Mouse (Mus musculus) forebrain, embryonic 10.5 days (tissue): ENCODE data around the gene Adgrb2. TPM values are rescaled to one million over a fixed set of nuclear protein-coding genes. Genes with fewer than 3 reads are reported as not detected.

Experiments
- DNase-seq: peaks from one replicate; pipeline ENCODE4 v3.0.0-alpha.2; 2017; ENCODE audit warnings: low spot score; ENCODE audit errors: extremely low spot score
- H3K27ac ChIP-seq: fragments of 300-500 bp; sonication (generic); 2 replicates; pipeline ENCODE4 v1.5.1; 2016; ENCODE audit warnings: mild to moderate bottlenecking
- H3K27me3 ChIP-seq: fragments of 300-500 bp; sonication (generic); 2 replicates; pipeline ENCODE4 v1.6.1; 2016; ENCODE audit warnings: mild to moderate bottlenecking; ENCODE audit not compliant: poor library complexity, severe bottlenecking
- H3K36me3 ChIP-seq: fragments of 300-500 bp; sonication (generic); replicated peaks from 2 replicates; pipeline ENCODE4 v1.6.1; 2016; ENCODE audit warnings: mild to moderate bottlenecking, moderate library complexity
- H3K4me1 ChIP-seq: fragments of 300-500 bp; sonication (generic); 2 replicates; pipeline ENCODE4 v1.6.1; 2016
- H3K4me3 ChIP-seq: fragments of 300-500 bp; sonication (generic); 2 replicates; pipeline ENCODE4 v1.5.1; 2016; ENCODE audit warnings: mild to moderate bottlenecking, moderate library complexity
- H3K9me3 ChIP-seq: fragments of 300-500 bp; sonication (generic); 2 replicates; pipeline ENCODE4 v1.6.1; 2016; ENCODE audit warnings: mild to moderate bottlenecking, moderate library complexity
- WGBS: fragments of 180-500 bp; shearing (Covaris S2); methylation state at CpG from one replicate; pipeline ENCODE4 v1.1.7; 2016; 5-methylcytosine and 5-hydroxymethylcytosine counted together
- polyA plus RNA-seq: library from polyadenylated mRNA; unstranded; fragments of >200 nt; fragmentation: Nextera tagmentation; extraction: Ambion mirVana; gene quantifications from 2 replicates; pipeline ENCODE4 v1.2.1, GENCODE M21; 2016

Adgrb2 gene
- polyA plus RNA-seq, 1 experiment from 2014 or later = 1.4 TPM

GRCm38 (mm10) chr4:129977256-129977655 is 7.4 kb upstream of the Adgrb2 start:
- Histone ChIP-seq H3K9me3 (no peaks in the 10 kb centered on the region), H3K4me3 (no peak overlapping the region), H3K4me1 (peaks cover 31% of the 10 kb centered on the region), H3K27ac (no peak overlapping the region), H3K36me3 (no peaks in the 10 kb centered on the region), H3K27me3 (peaks cover 96% of the 10 kb centered on the region)
- no peak for DNase-seq
- 75% methylated on average over 4 of the region's 4 CpGs for WGBS

GRCm38 (mm10) chr4:129978227-129978626 is 6.4 kb upstream of the Adgrb2 start:
- no peak overlapping the region for H3K4me3 ChIP-seq
- peaks cover 96% of the 10 kb centered on the region for H3K27me3 ChIP-seq
- no peak for DNase-seq
- peaks cover 38% of the 10 kb centered on the region for H3K4me1 ChIP-seq
- no peak overlapping the region for H3K27ac ChIP-seq
- H3K36me3 ChIP-seq = no peaks in the 10 kb centered on the region
- no peaks in the 10 kb centered on the region for H3K9me3 ChIP-seq
- WGBS = 76% methylated on average over 4 of the region's 4 CpGs

- Histone ChIP-seq H3K9me3 (no peaks in the 10 kb centered on the region), H3K4me1 (peaks cover 41% of the 10 kb centered on the region), H3K36me3 (no peaks in the 10 kb centered on the region), H3K27me3 (peaks cover 96% of the 10 kb centered on the region), H3K27ac (no peak overlapping the region), H3K4me3 (no peak overlapping the region)
- WGBS = 84% methylated on average over 4 of the region's 4 CpGs
- DNase-seq = no peak
Observed at GRCm38 (mm10) chr4:129978930-129979329, 5.7 kb upstream of the Adgrb2 start.

- no peak overlapping the region for H3K4me3 ChIP-seq
- H3K4me1 ChIP-seq = peaks cover 60% of the 10 kb centered on the region
- WGBS = 41% methylated on average over 11 of the region's 11 CpGs
- no peaks in the 10 kb centered on the region for H3K9me3 ChIP-seq
- H3K27ac ChIP-seq = no peak overlapping the region
- no peak for DNase-seq
- peaks cover 94% of the 10 kb centered on the region for H3K27me3 ChIP-seq
- no peaks in the 10 kb centered on the region for H3K36me3 ChIP-seq
Observed at GRCm38 (mm10) chr4:129981657-129982056, 3.0 kb upstream of the Adgrb2 start.

GRCm38 (mm10) chr4:129983046-129983445 is 1.6 kb upstream of the Adgrb2 start:
- H3K27ac ChIP-seq = no peak overlapping the region
- no peaks in the 10 kb centered on the region for H3K9me3 ChIP-seq
- H3K36me3 ChIP-seq = no peaks in the 10 kb centered on the region
- H3K4me3 ChIP-seq = no peak overlapping the region
- peaks cover 72% of the 10 kb centered on the region for H3K4me1 ChIP-seq
- H3K27me3 ChIP-seq = peaks cover 97% of the 10 kb centered on the region
- WGBS = 13% methylated on average over 5 of the region's 5 CpGs
- DNase-seq = no peak

- no peaks in the 10 kb centered on the region for H3K9me3 ChIP-seq
- peak overlapping the region; percentile 72 for H3K4me3 ChIP-seq
- H3K27me3 ChIP-seq = peaks cover 97% of the 10 kb centered on the region
- no peaks in the 10 kb centered on the region for H3K36me3 ChIP-seq
- WGBS = 6% methylated on average over 15 of the region's 15 CpGs
- peak; percentile 69 for DNase-seq
- peaks cover 77% of the 10 kb centered on the region for H3K4me1 ChIP-seq
- 0 out of 2 replicates have a peak overlapping the region, but pooled peaks have one; percentile 79 for H3K27ac ChIP-seq
Observed at GRCm38 (mm10) chr4:129983764-129984420, 778 bp upstream of the Adgrb2 start.

- peak; percentile 58 for DNase-seq
- Histone ChIP-seq H3K4me3 (peak overlapping the region; percentile 72), H3K9me3 (no peaks in the 10 kb centered on the region), H3K36me3 (no peaks in the 10 kb centered on the region), H3K27me3 (peaks cover 97% of the 10 kb centered on the region), H3K4me1 (peaks cover 86% of the 10 kb centered on the region), H3K27ac (peak overlapping the region; percentile 79)
- 1% methylated on average over 32 of the region's 48 CpGs for WGBS
Observed at GRCm38 (mm10) chr4:129985161-129985670, 546 bp downstream of the Adgrb2 start.

- no peaks in the 10 kb centered on the region for H3K36me3 ChIP-seq
- H3K27ac ChIP-seq = peak overlapping the region; percentile 79
- peaks cover 82% of the 10 kb centered on the region for H3K4me1 ChIP-seq
- WGBS = under 1% methylated on average over 58 of the region's 58 CpGs
- peak overlapping the region; percentile 72 for H3K4me3 ChIP-seq
- peak; percentile 71 for DNase-seq
- H3K9me3 ChIP-seq = no peaks in the 10 kb centered on the region
- H3K27me3 ChIP-seq = peaks cover 97% of the 10 kb centered on the region
Observed at GRCm38 (mm10) chr4:129985671-129986441, 1.2 kb downstream of the Adgrb2 start.

GRCm38 (mm10) chr4:129987825-129988504 is 3.3 kb downstream of the Adgrb2 start:
- Histone ChIP-seq H3K4me1 (peaks cover 72% of the 10 kb centered on the region), H3K27me3 (peaks cover 97% of the 10 kb centered on the region), H3K9me3 (no peaks in the 10 kb centered on the region), H3K4me3 (peak overlapping the region; percentile 63), H3K27ac (peak overlapping the region; percentile 78), H3K36me3 (no peaks in the 10 kb centered on the region; the same call in 1 of the 2 replicates)
- DNase-seq = peak; percentile 64
- under 1% methylated on average over 53 of the region's 53 CpGs for WGBS

GRCm38 (mm10) chr4:129989925-129990324 is 5.3 kb downstream of the Adgrb2 start:
- no peak for DNase-seq
- H3K4me3 ChIP-seq = no peak overlapping the region
- H3K36me3 ChIP-seq = peaks cover 3% of the 10 kb centered on the region; the same call in 1 of the 2 replicates
- peaks cover 56% of the 10 kb centered on the region for H3K4me1 ChIP-seq
- H3K9me3 ChIP-seq = no peaks in the 10 kb centered on the region
- peaks cover 90% of the 10 kb centered on the region for H3K27me3 ChIP-seq
- WGBS = 74% methylated on average over 4 of the region's 4 CpGs
- H3K27ac ChIP-seq = no peak overlapping the region

GRCm38 (mm10) chr4:129992720-129993119 is 8.1 kb downstream of the Adgrb2 start:
- WGBS = 82% methylated on average over 16 of the region's 16 CpGs
- no peak for DNase-seq
- no peak overlapping the region for H3K4me3 ChIP-seq
- peaks cover 28% of the 10 kb centered on the region for H3K4me1 ChIP-seq
- peaks cover 3% of the 10 kb centered on the region; the same call in 1 of the 2 replicates for H3K36me3 ChIP-seq
- no peak overlapping the region for H3K27ac ChIP-seq
- peaks cover 78% of the 10 kb centered on the region for H3K27me3 ChIP-seq
- no peaks in the 10 kb centered on the region for H3K9me3 ChIP-seq

GRCm38 (mm10) chr4:129993213-129993612 is 8.5 kb downstream of the Adgrb2 start:
- Histone ChIP-seq H3K27ac (no peak overlapping the region), H3K4me3 (no peak overlapping the region), H3K9me3 (no peaks in the 10 kb centered on the region), H3K27me3 (peaks cover 77% of the 10 kb centered on the region), H3K36me3 (peaks cover 3% of the 10 kb centered on the region; the same call in 1 of the 2 replicates), H3K4me1 (peaks cover 28% of the 10 kb centered on the region)
- 94% methylated on average over 5 of the region's 5 CpGs for WGBS
- no peak for DNase-seq
